Mouse (Mus musculus): Measurements from ENCODE around the gene Tnrc6b. TPM values are rescaled to one million over a fixed set of nuclear protein-coding genes. Genes with fewer than 3 reads are reported as not detected.
"Not testable (repeated sequence)": the region's sequence is repeated elsewhere in the genome, so short reads cannot be mapped to it uniquely, and the experiment has no call there.

Gene Tnrc6b
- polyA plus RNA-seq, 1 experiment from 2014 or later = 10.1 TPM

DNA sequence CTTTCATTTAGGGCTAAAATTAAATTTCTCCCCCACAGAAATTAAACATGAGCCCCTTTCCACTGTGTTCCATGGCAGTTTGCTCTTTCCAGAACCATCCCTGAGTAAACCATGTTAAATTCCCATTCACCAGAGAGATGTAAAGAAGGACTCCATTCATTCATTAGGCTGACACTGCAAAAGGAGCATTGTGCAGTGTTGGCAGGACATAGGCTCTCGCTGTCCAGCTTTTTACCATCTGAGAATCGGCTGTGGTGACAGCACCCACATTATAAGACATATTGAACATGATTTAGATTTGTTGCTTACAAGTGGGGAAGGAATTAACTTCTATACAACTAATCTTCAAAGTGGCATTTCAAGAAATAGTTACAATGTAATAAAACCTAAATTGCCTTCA, 150.9 kb downstream of the Tnrc6b start:
- no peaks in the 10 kb centered on the region for H3K9me3 ChIP-seq (ENCODE audit: low read length)
- no peak overlapping the region for H3K4me3 ChIP-seq (ENCODE audit: low read depth, low read length)
- ATAC-seq = no peak
- 72% methylated on average over 2 of the region's 2 CpGs for WGBS
- no peak for TF ChIP-seq CTCF (IDR thresholded peaks at IDR 0.05)
- TF ChIP-seq EP300 (IDR thresholded peaks at IDR 0.05) = no peak
- no peak overlapping the region for H3K27ac ChIP-seq (ENCODE audit: low read length)
- H3K36me3 ChIP-seq (ENCODE audit: insufficient read depth, low read length) = no peaks in the 10 kb centered on the region
- H3K27me3 ChIP-seq (replicated peaks; ENCODE audit: insufficient read depth, low read length) = no peaks in the 10 kb centered on the region
- no peak overlapping the region for H3K9ac ChIP-seq (replicated peaks; ENCODE audit: low read depth)
- no peak for DNase-seq (ENCODE audit: low spot score)
- H3K4me2 ChIP-seq (replicated peaks; ENCODE audit: low read depth, low read length) = no peak overlapping the region
- no peaks in the 10 kb centered on the region for H3K4me1 ChIP-seq (ENCODE audit: insufficient read depth, low read depth, low read length)

DNA sequence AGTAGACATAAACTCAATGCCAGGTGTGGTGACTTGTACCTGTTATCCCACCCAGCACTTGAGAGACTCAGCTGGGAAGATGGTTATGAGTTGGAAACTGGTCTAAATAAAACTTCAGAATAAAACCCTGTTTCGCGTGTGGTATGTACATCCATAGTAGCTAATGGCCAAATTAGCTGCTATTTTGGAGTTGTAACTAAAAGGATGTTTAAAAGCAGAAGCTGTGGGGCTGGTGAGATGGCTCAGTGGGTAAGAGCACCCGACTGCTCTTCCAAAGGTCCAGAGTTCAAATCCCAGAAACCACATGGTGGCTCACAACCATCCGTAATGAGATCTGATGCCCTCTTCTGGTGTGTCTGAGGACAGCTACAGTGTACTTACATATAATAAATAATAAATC, 157.5 kb downstream of the Tnrc6b start:
- not testable (repeated sequence) for H3K4me2 ChIP-seq (replicated peaks; ENCODE audit: low read depth, low read length); ATAC-seq; H3K9ac ChIP-seq (replicated peaks; ENCODE audit: low read depth); H3K9me3 ChIP-seq (ENCODE audit: low read length); DNase-seq (ENCODE audit: low spot score); H3K4me1 ChIP-seq (ENCODE audit: insufficient read depth, low read depth, low read length); H3K36me3 ChIP-seq (ENCODE audit: insufficient read depth, low read length); H3K27me3 ChIP-seq (replicated peaks; ENCODE audit: insufficient read depth, low read length); H3K27ac ChIP-seq (ENCODE audit: low read length); H3K4me3 ChIP-seq (ENCODE audit: low read depth, low read length)
- WGBS = 93% methylated on average over 4 of the region's 4 CpGs

DNA sequence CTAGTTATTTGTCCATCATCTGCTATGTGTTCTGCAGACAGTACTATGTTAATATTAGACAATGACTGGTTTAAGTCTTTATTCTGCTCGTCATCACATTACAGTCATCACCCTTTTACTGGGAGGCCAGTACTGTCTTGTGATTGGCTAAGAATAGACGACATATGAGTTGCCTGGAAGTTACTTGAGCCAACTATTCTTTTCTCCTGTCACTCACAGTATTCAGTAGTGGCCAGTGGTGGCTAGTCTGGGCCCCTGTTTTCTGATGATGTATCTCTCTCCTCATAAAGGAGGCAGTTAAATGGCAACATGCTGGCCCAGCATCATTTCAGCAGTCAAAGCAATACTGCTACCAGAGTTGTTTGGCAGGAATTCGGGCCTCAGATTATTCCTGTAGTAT, 163.6 kb downstream of the Tnrc6b start:
- 86% methylated on average over 3 of the region's 3 CpGs for WGBS
- Histone ChIP-seq H3K4me2 (replicated peaks; ENCODE audit: low read depth, low read length) (no peak overlapping the region), H3K4me1 (ENCODE audit: insufficient read depth, low read depth, low read length) (no peaks in the 10 kb centered on the region), H3K9ac (replicated peaks; ENCODE audit: low read depth) (no peak overlapping the region), H3K27ac (ENCODE audit: low read length) (no peak overlapping the region), H3K27me3 (replicated peaks; ENCODE audit: insufficient read depth, low read length) (no peaks in the 10 kb centered on the region), H3K9me3 (ENCODE audit: low read length) (no peaks in the 10 kb centered on the region), H3K4me3 (ENCODE audit: low read depth, low read length) (no peak overlapping the region), H3K36me3 (ENCODE audit: insufficient read depth, low read length) (peaks cover 15% of the 10 kb centered on the region; the same call in 1 of the 2 replicates)
- ATAC-seq (no peak), DNase-seq (ENCODE audit: low spot score) (no peak)
- TF ChIP-seq CTCF (IDR thresholded peaks at IDR 0.05) = no peak
- TF ChIP-seq EP300 (IDR thresholded peaks at IDR 0.05) = no peak

DNA sequence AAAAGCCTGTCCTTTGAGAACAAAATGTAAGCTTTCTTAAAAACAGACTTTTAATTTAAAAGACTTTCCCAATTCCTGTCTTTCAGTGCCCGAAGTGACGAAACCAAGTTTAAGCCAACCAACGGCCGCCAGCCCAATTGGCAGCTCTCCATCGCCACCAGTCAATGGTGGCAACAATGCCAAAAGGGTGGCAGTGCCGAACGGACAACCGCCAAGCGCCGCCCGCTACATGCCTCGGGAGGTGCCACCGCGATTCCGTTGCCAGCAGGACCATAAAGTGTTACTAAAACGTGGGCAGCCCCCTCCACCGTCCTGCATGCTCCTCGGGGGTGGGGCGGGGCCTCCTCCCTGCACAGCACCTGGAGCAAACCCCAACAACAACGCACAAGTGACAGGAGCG, 165.1 kb downstream of the Tnrc6b start:
- Histone ChIP-seq H3K36me3 (ENCODE audit: insufficient read depth, low read length) (peaks cover 27% of the 10 kb centered on the region; the same call in 1 of the 2 replicates), H3K9ac (replicated peaks; ENCODE audit: low read depth) (no peak overlapping the region), H3K4me3 (ENCODE audit: low read depth, low read length) (no peak overlapping the region), H3K27ac (ENCODE audit: low read length) (no peak overlapping the region), H3K27me3 (replicated peaks; ENCODE audit: insufficient read depth, low read length) (no peaks in the 10 kb centered on the region), H3K4me2 (replicated peaks; ENCODE audit: low read depth, low read length) (no peak overlapping the region), H3K9me3 (ENCODE audit: low read length) (no peaks in the 10 kb centered on the region), H3K4me1 (ENCODE audit: insufficient read depth, low read depth, low read length) (no peaks in the 10 kb centered on the region)
- DNase-seq (ENCODE audit: low spot score) (no peak), ATAC-seq (no peak)
- TF ChIP-seq EP300 (IDR thresholded peaks at IDR 0.05) (no peak), CTCF (IDR thresholded peaks at IDR 0.05) (no peak)
- 88% methylated on average over 21 of the region's 21 CpGs for WGBS

DNA sequence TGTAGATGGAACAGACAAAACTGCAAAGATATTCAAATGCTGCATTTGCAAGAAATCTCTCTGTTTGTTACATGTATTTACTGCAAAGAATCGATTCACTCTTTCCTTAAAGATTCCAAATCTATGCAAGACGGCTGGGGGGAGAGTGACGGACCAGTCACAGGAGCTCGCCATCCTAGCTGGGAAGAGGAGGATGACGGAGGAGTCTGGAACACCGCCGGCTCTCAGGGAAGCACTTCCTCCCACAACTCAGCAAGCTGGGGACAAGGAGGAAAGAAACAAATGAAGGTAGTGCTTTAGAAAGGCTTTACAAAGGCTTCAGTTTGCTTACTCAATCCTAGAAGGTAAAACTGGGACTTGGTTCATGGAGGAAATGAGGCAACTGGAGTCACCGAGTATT, 173.0 kb downstream of the Tnrc6b start:
- DNase-seq (ENCODE audit: low spot score) = no peak
- Histone ChIP-seq H3K4me1 (ENCODE audit: insufficient read depth, low read depth, low read length) (no peaks in the 10 kb centered on the region), H3K36me3 (ENCODE audit: insufficient read depth, low read length) (peaks cover 29% of the 10 kb centered on the region; the same call in 1 of the 2 replicates), H3K4me2 (replicated peaks; ENCODE audit: low read depth, low read length) (no peak overlapping the region), H3K4me3 (ENCODE audit: low read depth, low read length) (no peak overlapping the region), H3K9me3 (ENCODE audit: low read length) (no peaks in the 10 kb centered on the region), H3K27ac (ENCODE audit: low read length) (no peak overlapping the region), H3K27me3 (replicated peaks; ENCODE audit: insufficient read depth, low read length) (no peaks in the 10 kb centered on the region), H3K9ac (replicated peaks; ENCODE audit: low read depth) (no peak overlapping the region)
- WGBS = 75% methylated on average over 8 of the region's 8 CpGs
- TF ChIP-seq CTCF (IDR thresholded peaks at IDR 0.05) (no peak), EP300 (IDR thresholded peaks at IDR 0.05) (no peak)
- no peak for ATAC-seq

DNA sequence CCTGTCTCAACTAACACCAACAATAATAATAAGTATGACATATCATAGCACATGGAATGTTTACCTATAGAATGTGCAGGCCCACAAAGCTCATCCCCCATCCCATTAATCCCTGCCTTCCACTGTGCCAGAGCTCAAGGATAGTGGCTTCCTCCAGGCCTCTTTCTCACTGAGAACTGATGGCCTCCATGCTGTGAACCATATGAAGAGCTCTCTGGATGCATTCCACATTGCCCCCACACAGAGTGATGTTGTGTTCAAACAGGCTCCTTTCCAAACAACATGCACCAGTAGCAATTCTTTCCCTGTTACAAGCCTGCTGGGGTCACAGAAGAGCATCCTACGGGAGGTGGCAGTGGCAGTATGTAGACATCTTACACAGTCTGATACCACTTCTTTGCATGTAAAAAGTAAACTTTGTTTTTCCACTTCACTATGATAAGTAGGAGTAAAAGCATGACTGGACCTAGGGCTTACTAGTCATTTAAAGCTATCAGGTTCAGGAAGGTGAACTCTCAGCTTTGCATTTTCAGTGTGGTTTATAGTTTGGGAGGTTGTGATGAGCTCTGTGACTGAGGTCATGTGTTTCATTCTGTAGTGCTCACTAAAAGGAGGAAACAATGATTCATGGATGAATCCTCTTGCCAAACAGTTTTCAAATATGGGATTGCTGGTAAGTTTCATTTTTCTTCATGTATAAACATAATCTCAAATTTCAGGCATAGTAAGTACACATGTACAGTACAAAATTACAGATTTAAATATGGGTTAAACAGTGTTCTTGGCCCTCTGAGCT, 175.4 kb downstream of the Tnrc6b start:
- WGBS = 77% methylated on average over 1 of the region's 1 CpGs
- DNase-seq (ENCODE audit: low spot score) = no peak
- H3K4me1 ChIP-seq (ENCODE audit: insufficient read depth, low read depth, low read length) = no peaks in the 10 kb centered on the region
- TF ChIP-seq EP300 (IDR thresholded peaks at IDR 0.05) (no peak), CTCF (IDR thresholded peaks at IDR 0.05) (no peak)
- H3K9ac ChIP-seq (replicated peaks; ENCODE audit: low read depth) = no peak overlapping the region
- H3K4me2 ChIP-seq (replicated peaks; ENCODE audit: low read depth, low read length) = no peak overlapping the region
- H3K9me3 ChIP-seq (ENCODE audit: low read length) = no peaks in the 10 kb centered on the region
- no peak overlapping the region for H3K27ac ChIP-seq (ENCODE audit: low read length)
- ATAC-seq = no peak
- no peaks in the 10 kb centered on the region for H3K27me3 ChIP-seq (replicated peaks; ENCODE audit: insufficient read depth, low read length)
- no peak overlapping the region for H3K4me3 ChIP-seq (ENCODE audit: low read depth, low read length)
- peaks cover 20% of the 10 kb centered on the region; the same call in 1 of the 2 replicates for H3K36me3 ChIP-seq (ENCODE audit: insufficient read depth, low read length)

Data from lung, postnatal 0 days (tissue).